Mouse (Mus musculus): ENCODE data around the gene Srgap2. TPM values are rescaled to one million over a fixed set of nuclear protein-coding genes. Genes with fewer than 3 reads are reported as not detected.

Srgap2 gene
- polyA plus RNA-seq, 1 experiment from 2014 or later, result 24.5 TPM

DNA sequence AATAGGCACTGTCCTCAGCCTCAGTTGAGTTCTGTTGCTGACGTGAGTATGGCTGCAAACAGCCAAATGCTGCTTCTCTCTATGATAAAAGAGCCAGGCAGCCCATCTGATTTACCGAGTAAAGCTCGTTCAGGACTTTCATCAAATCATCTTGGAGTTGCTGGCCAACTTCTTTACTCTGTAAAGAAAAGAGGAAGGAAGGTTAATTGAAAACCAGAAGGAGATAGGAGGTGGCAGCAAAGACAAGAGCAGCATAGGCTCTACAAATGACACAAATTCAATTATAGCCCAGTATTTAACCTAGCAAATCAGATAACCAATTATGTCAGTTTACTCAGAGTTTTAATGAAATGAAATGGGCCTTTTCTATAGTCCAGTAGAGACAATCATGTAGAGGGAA is 163.3 kb downstream of the Srgap2 start:
- H3K27ac ChIP-seq (ENCODE audit: low read length), result no peak overlapping the region
- WGBS, result 71% methylated on average over 3 of the region's 3 CpGs
- H3K4me2 ChIP-seq (replicated peaks; ENCODE audit: low read depth, low read length), result no peak overlapping the region
- no peaks in the 10 kb centered on the region for H3K9me3 ChIP-seq (ENCODE audit: control insufficient read depth, low read depth, low read length)
- no peaks in the 10 kb centered on the region for H3K4me1 ChIP-seq (ENCODE audit: control insufficient read depth, insufficient read depth, low read length)
- no peak for ATAC-seq (ENCODE audit: insufficient number of reproducible peaks, insufficient read depth, low FRiP score, low read depth)
- H3K4me3 ChIP-seq (ENCODE audit: low read depth, low read length), result no peak overlapping the region
- no peaks in the 10 kb centered on the region for H3K27me3 ChIP-seq (ENCODE audit: control insufficient read depth, insufficient read depth, low read length)
- no peak overlapping the region for H3K9ac ChIP-seq (replicated peaks; ENCODE audit: low read depth, low read length)
- H3K36me3 ChIP-seq (ENCODE audit: control insufficient read depth, insufficient read depth, low read length), result no peaks in the 10 kb centered on the region

DNA sequence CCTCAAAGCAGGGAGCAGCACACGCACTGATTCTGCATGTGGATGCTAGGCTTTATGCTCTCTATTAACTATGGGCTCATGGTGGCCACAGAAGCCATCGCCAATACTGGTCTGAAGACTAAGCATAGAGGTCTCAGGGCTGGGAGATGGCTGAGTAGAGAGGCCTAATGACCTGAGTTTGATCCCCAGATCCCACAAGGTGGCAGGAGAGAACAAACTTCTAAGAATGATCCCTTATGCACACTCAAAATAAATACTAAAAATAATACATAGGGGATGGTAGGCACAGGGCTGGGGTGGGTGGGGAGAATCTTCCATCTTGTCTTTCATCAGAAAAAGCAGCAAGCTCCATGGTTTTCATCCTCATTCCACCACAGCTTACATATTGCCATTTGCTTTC is 165.1 kb downstream of the Srgap2 start:
- WGBS, result 92% methylated on average over 2 of the region's 2 CpGs

DNA sequence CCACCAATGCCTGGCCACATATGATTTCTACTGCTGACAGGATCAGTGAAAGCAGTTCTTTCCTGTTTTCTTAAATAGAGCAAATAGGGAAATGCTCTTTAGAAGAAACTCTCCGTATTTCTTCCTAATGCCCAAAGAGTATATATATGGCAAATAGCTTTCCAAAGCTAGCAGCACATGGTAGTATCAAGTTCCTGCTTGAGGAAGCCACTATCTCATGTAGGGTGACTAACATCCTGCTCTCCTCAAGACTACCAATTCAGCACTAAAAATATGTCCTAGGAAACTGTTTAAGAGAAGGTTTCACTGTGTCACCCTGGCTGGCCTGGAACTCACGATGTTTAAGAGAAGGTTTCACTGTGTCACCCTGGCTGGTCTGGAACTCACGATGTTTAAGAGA is 166.4 kb downstream of the Srgap2 start:
- Histone ChIP-seq H3K27ac (ENCODE audit: low read length) (no peak overlapping the region), H3K4me3 (ENCODE audit: low read depth, low read length) (no peak overlapping the region), H3K27me3 (ENCODE audit: control insufficient read depth, insufficient read depth, low read length) (no peaks in the 10 kb centered on the region), H3K4me1 (ENCODE audit: control insufficient read depth, insufficient read depth, low read length) (no peaks in the 10 kb centered on the region), H3K4me2 (replicated peaks; ENCODE audit: low read depth, low read length) (no peak overlapping the region), H3K9ac (replicated peaks; ENCODE audit: low read depth, low read length) (no peak overlapping the region), H3K36me3 (ENCODE audit: control insufficient read depth, insufficient read depth, low read length) (no peaks in the 10 kb centered on the region), H3K9me3 (ENCODE audit: control insufficient read depth, low read depth, low read length) (no peaks in the 10 kb centered on the region)
- 93% methylated on average over 3 of the region's 3 CpGs for WGBS
- ATAC-seq (ENCODE audit: insufficient number of reproducible peaks, insufficient read depth, low FRiP score, low read depth), result no peak

More for the DNA sequence above, 165.1 kb downstream of the Srgap2 start:
- H3K4me1 ChIP-seq (ENCODE audit: control insufficient read depth, insufficient read depth, low read length), result no peaks in the 10 kb centered on the region
- no peak overlapping the region for H3K4me3 ChIP-seq (ENCODE audit: low read depth, low read length)
- no peak overlapping the region for H3K9ac ChIP-seq (replicated peaks; ENCODE audit: low read depth, low read length)
- no peaks in the 10 kb centered on the region for H3K36me3 ChIP-seq (ENCODE audit: control insufficient read depth, insufficient read depth, low read length)
- no peak overlapping the region for H3K4me2 ChIP-seq (replicated peaks; ENCODE audit: low read depth, low read length)
- no peaks in the 10 kb centered on the region for H3K9me3 ChIP-seq (ENCODE audit: control insufficient read depth, low read depth, low read length)
- no peaks in the 10 kb centered on the region for H3K27me3 ChIP-seq (ENCODE audit: control insufficient read depth, insufficient read depth, low read length)
- no peak overlapping the region for H3K27ac ChIP-seq (ENCODE audit: low read length)
- ATAC-seq (ENCODE audit: insufficient number of reproducible peaks, insufficient read depth, low FRiP score, low read depth), result no peak

DNA sequence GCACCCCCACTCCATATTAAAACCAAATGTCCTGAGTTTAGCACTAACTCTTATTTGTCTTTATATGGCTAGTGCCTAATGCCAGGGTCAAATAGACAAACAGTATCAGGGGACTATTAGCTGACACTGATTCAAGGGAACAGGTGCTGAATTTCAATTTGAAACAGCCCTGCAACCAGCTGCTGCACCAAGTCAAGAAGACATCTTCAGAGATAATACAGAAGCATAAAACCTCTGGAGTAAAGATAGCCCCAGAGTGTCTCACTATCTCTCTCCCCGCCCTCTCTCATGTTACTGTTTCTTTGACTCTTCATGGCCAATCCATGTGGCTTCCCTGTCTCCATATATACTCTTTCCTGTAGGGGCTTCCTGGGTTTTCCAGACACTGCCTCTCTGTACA is 167.5 kb downstream of the Srgap2 start:
- no peaks in the 10 kb centered on the region for H3K27me3 ChIP-seq (ENCODE audit: control insufficient read depth, insufficient read depth, low read length)
- H3K27ac ChIP-seq (ENCODE audit: low read length), result no peak overlapping the region
- H3K9ac ChIP-seq (replicated peaks; ENCODE audit: low read depth, low read length), result no peak overlapping the region
- no peak overlapping the region for H3K4me3 ChIP-seq (ENCODE audit: low read depth, low read length)
- no peak for ATAC-seq (ENCODE audit: insufficient number of reproducible peaks, insufficient read depth, low FRiP score, low read depth)
- 91% methylated on average over 1 of the region's 1 CpGs for WGBS
- H3K4me2 ChIP-seq (replicated peaks; ENCODE audit: low read depth, low read length), result no peak overlapping the region
- no peaks in the 10 kb centered on the region for H3K9me3 ChIP-seq (ENCODE audit: control insufficient read depth, low read depth, low read length)
- peaks cover 8% of the 10 kb centered on the region; the same call in 1 of the 2 replicates for H3K36me3 ChIP-seq (ENCODE audit: control insufficient read depth, insufficient read depth, low read length)
- no peaks in the 10 kb centered on the region for H3K4me1 ChIP-seq (ENCODE audit: control insufficient read depth, insufficient read depth, low read length)

DNA sequence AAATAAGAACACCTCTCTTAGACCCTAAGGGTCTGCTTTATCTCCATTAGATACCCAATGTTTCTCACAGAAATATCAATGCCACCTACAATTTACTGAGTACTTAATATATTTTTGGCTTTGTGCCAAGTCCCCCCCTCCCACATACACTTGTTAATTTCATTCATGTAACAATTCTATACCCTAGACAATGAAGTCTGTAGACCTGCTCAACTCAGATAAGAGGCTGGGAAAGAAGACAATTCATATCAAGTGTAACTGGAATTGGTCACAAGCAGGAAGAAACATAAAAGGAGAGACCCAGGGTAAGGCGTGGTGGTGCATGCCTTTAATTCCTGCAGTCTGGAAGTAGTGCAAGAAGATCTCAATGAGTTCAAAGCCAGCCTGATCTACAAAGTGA is 169.9 kb downstream of the Srgap2 start:
- no peaks in the 10 kb centered on the region for H3K4me1 ChIP-seq (ENCODE audit: control insufficient read depth, insufficient read depth, low read length)
- no peaks in the 10 kb centered on the region for H3K27me3 ChIP-seq (ENCODE audit: control insufficient read depth, insufficient read depth, low read length)
- no peaks in the 10 kb centered on the region for H3K9me3 ChIP-seq (ENCODE audit: control insufficient read depth, low read depth, low read length)
- no peak for ATAC-seq (ENCODE audit: insufficient number of reproducible peaks, insufficient read depth, low FRiP score, low read depth)
- H3K27ac ChIP-seq (ENCODE audit: low read length), result no peak overlapping the region
- no peak overlapping the region for H3K9ac ChIP-seq (replicated peaks; ENCODE audit: low read depth, low read length)
- no peak overlapping the region for H3K4me3 ChIP-seq (ENCODE audit: low read depth, low read length)
- 89% methylated on average over 1 of the region's 1 CpGs for WGBS
- H3K36me3 ChIP-seq (ENCODE audit: control insufficient read depth, insufficient read depth, low read length), result peaks cover 8% of the 10 kb centered on the region; the same call in 1 of the 2 replicates
- H3K4me2 ChIP-seq (replicated peaks; ENCODE audit: low read depth, low read length), result no peak overlapping the region

DNA sequence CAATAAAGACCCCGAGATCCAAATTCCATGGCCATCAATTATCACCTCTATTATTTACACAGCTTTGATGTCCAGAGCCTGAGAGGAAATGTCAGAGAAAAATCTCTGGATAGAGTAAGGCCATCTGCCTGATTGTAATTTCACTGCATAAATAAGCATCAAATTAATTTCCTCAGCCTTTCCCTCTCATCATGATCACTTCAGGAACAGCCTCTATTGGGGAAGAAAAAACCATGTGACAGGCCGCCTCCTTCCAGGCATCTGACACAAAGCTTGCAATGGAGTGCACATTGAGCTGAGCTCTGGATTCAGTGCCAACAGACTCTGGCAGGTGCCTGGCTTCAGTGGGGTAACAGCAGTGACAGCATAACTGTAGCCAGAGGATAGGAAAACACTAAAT is 175.7 kb downstream of the Srgap2 start:
- H3K4me1 ChIP-seq (ENCODE audit: control insufficient read depth, insufficient read depth, low read length), result no peaks in the 10 kb centered on the region
- no peaks in the 10 kb centered on the region for H3K9me3 ChIP-seq (ENCODE audit: control insufficient read depth, low read depth, low read length)
- H3K4me3 ChIP-seq (ENCODE audit: low read depth, low read length), result no peak overlapping the region
- H3K4me2 ChIP-seq (replicated peaks; ENCODE audit: low read depth, low read length), result no peak overlapping the region
- no peak overlapping the region for H3K27ac ChIP-seq (ENCODE audit: low read length)
- no peak overlapping the region for H3K9ac ChIP-seq (replicated peaks; ENCODE audit: low read depth, low read length)
- WGBS, result 42% methylated on average over 2 of the region's 2 CpGs
- ATAC-seq (ENCODE audit: insufficient number of reproducible peaks, insufficient read depth, low FRiP score, low read depth), result no peak
- peaks cover 11% of the 10 kb centered on the region; the same call in 1 of the 2 replicates for H3K36me3 ChIP-seq (ENCODE audit: control insufficient read depth, insufficient read depth, low read length)
- H3K27me3 ChIP-seq (ENCODE audit: control insufficient read depth, insufficient read depth, low read length), result no peaks in the 10 kb centered on the region

DNA sequence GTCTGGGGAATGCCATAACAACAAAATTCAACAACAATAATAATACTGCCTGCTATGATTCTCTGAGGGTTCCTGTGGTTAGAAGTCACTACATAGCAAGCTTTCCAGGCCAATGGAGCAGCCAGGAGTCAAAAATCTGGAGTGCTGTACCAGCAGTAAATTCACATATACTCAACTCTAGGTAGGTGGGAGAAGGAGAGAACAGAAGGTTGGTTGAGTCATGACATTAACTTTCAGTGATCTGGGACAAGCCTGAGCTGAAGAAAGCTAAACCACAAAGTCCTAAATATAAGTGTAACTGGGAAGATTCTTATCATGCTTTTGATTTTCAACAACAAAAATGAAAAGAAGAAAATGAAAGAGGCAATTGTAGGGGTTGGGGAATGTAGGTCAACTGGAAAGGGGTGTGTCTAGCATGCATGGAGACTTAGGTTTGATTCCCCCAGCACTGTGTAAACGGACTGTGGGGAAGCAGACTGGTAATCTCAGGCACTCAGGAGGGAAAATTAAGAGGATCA is 177.1 kb downstream of the Srgap2 start:
- Histone ChIP-seq H3K9ac (replicated peaks; ENCODE audit: low read depth, low read length) (no peak overlapping the region), H3K4me2 (replicated peaks; ENCODE audit: low read depth, low read length) (no peak overlapping the region), H3K27me3 (ENCODE audit: control insufficient read depth, insufficient read depth, low read length) (no peaks in the 10 kb centered on the region), H3K27ac (ENCODE audit: low read length) (no peak overlapping the region), H3K9me3 (ENCODE audit: control insufficient read depth, low read depth, low read length) (no peaks in the 10 kb centered on the region), H3K36me3 (ENCODE audit: control insufficient read depth, insufficient read depth, low read length) (peaks cover 10% of the 10 kb centered on the region; the same call in 1 of the 2 replicates), H3K4me1 (ENCODE audit: control insufficient read depth, insufficient read depth, low read length) (0 out of 2 replicates have a peak, but pooled peaks cover 3% of the 10 kb centered on the region), H3K4me3 (ENCODE audit: low read depth, low read length) (no peak overlapping the region)
- no peak for ATAC-seq (ENCODE audit: insufficient number of reproducible peaks, insufficient read depth, low FRiP score, low read depth)
- 72% methylated on average over 1 of the region's 1 CpGs for WGBS

DNA sequence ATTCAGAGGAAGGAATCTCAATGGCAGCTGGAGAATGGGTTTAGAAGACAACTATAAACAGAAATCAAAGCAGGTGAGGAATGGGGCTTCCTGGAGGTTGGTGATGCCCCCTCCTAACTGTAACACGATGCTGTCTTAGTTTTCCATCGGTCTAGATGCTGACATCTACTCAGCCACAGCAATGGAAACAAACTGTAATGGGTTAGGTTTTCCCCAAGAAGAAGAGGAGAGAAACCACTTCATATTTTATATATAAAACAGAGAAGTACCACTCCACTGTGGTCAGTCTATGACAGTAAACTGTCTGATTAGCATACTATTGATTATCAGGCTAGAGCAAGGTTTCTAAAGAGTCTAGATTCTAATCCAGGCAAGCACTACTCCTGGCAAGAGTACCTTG is 179.4 kb downstream of the Srgap2 start:
- H3K36me3 ChIP-seq (ENCODE audit: control insufficient read depth, insufficient read depth, low read length), result peaks cover 15% of the 10 kb centered on the region
- H3K4me1 ChIP-seq (ENCODE audit: control insufficient read depth, insufficient read depth, low read length), result 0 out of 2 replicates have a peak, but pooled peaks cover 3% of the 10 kb centered on the region
- ATAC-seq (ENCODE audit: insufficient number of reproducible peaks, insufficient read depth, low FRiP score, low read depth), result no peak
- 67% methylated on average over 2 of the region's 2 CpGs for WGBS
- H3K27ac ChIP-seq (ENCODE audit: low read length), result no peak overlapping the region
- no peak overlapping the region for H3K9ac ChIP-seq (replicated peaks; ENCODE audit: low read depth, low read length)
- H3K4me2 ChIP-seq (replicated peaks; ENCODE audit: low read depth, low read length), result no peak overlapping the region
- H3K9me3 ChIP-seq (ENCODE audit: control insufficient read depth, low read depth, low read length), result no peaks in the 10 kb centered on the region
- no peak overlapping the region for H3K4me3 ChIP-seq (ENCODE audit: low read depth, low read length)
- H3K27me3 ChIP-seq (ENCODE audit: control insufficient read depth, insufficient read depth, low read length), result no peaks in the 10 kb centered on the region

DNA sequence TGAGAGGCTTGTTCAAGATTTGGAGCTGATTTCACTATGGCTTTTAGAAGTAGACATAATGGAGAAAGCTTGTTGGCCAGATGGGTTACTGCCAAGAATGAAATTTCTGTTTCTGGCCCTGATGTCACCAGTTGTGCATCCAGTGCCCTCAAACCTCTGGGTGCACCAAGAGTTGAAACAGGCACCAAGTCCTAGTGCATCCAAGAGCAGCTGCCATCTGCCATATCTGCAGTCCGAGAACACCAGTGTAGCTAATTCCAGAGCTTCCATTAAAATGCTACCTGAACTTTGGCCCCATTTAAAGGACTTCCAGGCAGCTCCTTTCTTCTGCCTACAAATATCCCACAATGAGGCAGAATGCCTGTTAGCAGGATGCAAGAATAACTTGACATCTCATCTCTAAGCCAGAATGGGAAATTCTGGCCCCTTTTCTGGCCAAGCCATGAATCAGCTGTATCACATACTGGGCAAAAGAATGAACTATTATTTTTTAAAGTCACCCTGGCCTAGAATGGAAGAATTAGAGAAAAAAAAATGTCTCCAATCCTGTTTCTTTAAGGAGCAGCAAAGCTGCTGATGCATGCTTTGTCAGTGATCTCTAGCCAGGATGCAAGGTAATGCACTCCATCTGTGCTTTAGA is 180.1 kb downstream of the Srgap2 start:
- ATAC-seq (ENCODE audit: insufficient number of reproducible peaks, insufficient read depth, low FRiP score, low read depth), result no peak
- 71% methylated on average over 1 of the region's 1 CpGs for WGBS

More for the DNA sequence above, 180.1 kb downstream of the Srgap2 start:
- no peak overlapping the region for H3K27ac ChIP-seq (ENCODE audit: low read length)
- no peak overlapping the region for H3K4me2 ChIP-seq (replicated peaks; ENCODE audit: low read depth, low read length)
- H3K4me3 ChIP-seq (ENCODE audit: low read depth, low read length), result no peak overlapping the region
- no peaks in the 10 kb centered on the region for H3K27me3 ChIP-seq (ENCODE audit: control insufficient read depth, insufficient read depth, low read length)
- no peak overlapping the region for H3K9ac ChIP-seq (replicated peaks; ENCODE audit: low read depth, low read length)
- H3K9me3 ChIP-seq (ENCODE audit: control insufficient read depth, low read depth, low read length), result no peaks in the 10 kb centered on the region
- H3K4me1 ChIP-seq (ENCODE audit: control insufficient read depth, insufficient read depth, low read length), result 0 out of 2 replicates have a peak, but pooled peaks cover 3% of the 10 kb centered on the region
- peaks cover 15% of the 10 kb centered on the region for H3K36me3 ChIP-seq (ENCODE audit: control insufficient read depth, insufficient read depth, low read length)

All from stomach, embryonic 14.5 days (tissue).